Mouse (Mus musculus) stomach, embryonic 16.5 days (tissue): Measurements from ENCODE around the gene Grin2d. TPM values are rescaled to one million over a fixed set of nuclear protein-coding genes. Genes with fewer than 3 reads are reported as not detected.

Experiments
- ATAC-seq: fragments of 200-750 bp; cut with Nextera tagmentation; 2 replicates; pipeline ENCODE4 v1.8.0; 2017; ENCODE audit warnings: moderate number of reproducible peaks, moderate TSS enrichment; ENCODE audit not compliant: insufficient read depth, low FRiP score
- H3K27ac ChIP-seq: fragments of 300-500 bp; sonication (generic); 2 replicates; pipeline ENCODE4 v1.5.1; 2014; ENCODE audit warnings: low read length
- H3K27me3 ChIP-seq: fragments of 300-500 bp; sonication (generic); 2 replicates; pipeline ENCODE4 v1.6.1; 2014; ENCODE audit warnings: low read length, control low read depth, mixed read lengths; ENCODE audit not compliant: control insufficient read depth, insufficient read depth
- H3K36me3 ChIP-seq: fragments of 300-500 bp; sonication (generic); 2 replicates; pipeline ENCODE4 v1.6.1; 2014; ENCODE audit warnings: low read length; ENCODE audit not compliant: control insufficient read depth, insufficient read depth
- H3K4me1 ChIP-seq: fragments of 300-500 bp; sonication (generic); 2 replicates; pipeline ENCODE4 v1.6.1; 2014; ENCODE audit warnings: low read length, control low read depth, mixed read lengths; ENCODE audit not compliant: control insufficient read depth, insufficient read depth
- H3K4me2 ChIP-seq: fragments of 300-500 bp; sonication (generic); 2 replicates; pipeline ENCODE4 v1.6.1; 2014; ENCODE audit warnings: low read depth, low read length, mixed read lengths
- H3K4me3 ChIP-seq: fragments of 300-500 bp; sonication (generic); replicated peaks from 2 replicates; pipeline ENCODE4 v1.5.1; 2014; ENCODE audit warnings: mild to moderate bottlenecking, low read length
- H3K9ac ChIP-seq: fragments of 300-500 bp; sonication (generic); 2 replicates; pipeline ENCODE4 v1.6.1; 2014; ENCODE audit warnings: low read length
- H3K9me3 ChIP-seq: fragments of 300-500 bp; sonication (generic); replicated peaks from 2 replicates; pipeline ENCODE4 v1.6.1; 2016; ENCODE audit warnings: low read length, control low read depth; ENCODE audit not compliant: control insufficient read depth
- WGBS: fragments of 180-500 bp; shearing (Covaris S2); extraction: QIAGEN DNeasy Blood & Tissue Kit; methylation state at CpG from one replicate; pipeline ENCODE4 v1.1.7; 2014; 5-methylcytosine and 5-hydroxymethylcytosine counted together
- polyA plus RNA-seq: library from polyadenylated mRNA; unstranded; fragments of >200 nt; fragmentation: Nextera tagmentation; extraction: Ambion mirVana; gene quantifications from 2 replicates; pipeline ENCODE4 v1.2.1, GENCODE M21; 2015

Grin2d gene
- polyA plus RNA-seq, 1 experiment from 2014 or later = 0.23 TPM

DNA sequence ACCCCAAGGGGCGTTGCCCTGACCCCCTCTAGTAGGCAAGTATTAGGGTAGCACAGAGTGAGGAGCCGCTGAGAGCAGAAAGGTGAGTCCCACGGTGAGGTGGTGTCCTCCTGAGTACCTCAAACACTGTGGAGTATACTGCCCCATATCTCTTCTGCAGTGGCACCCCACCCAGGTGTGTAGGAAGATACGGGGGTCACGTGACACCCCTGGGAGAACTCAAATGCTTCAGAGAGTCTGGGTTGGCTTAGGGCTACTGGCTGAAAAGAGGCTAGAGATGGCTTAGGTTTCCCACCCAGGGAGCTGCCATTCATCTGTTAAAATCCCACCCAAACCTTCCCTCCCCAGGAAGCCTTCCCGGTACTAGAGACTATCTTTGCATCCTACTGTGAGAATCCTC lies 81.2 kb downstream of the Grin2d start:
- peaks cover 10% of the 10 kb centered on the region for H3K27me3 ChIP-seq
- no peak overlapping the region for H3K9ac ChIP-seq
- peaks cover 22% of the 10 kb centered on the region for H3K4me1 ChIP-seq
- H3K27ac ChIP-seq = no peak overlapping the region
- no peak overlapping the region for H3K4me3 ChIP-seq
- H3K36me3 ChIP-seq = no peaks in the 10 kb centered on the region
- no peak overlapping the region for H3K4me2 ChIP-seq
- 52% methylated on average over 6 of the region's 6 CpGs for WGBS
- no peak for ATAC-seq
- no peaks in the 10 kb centered on the region for H3K9me3 ChIP-seq

DNA sequence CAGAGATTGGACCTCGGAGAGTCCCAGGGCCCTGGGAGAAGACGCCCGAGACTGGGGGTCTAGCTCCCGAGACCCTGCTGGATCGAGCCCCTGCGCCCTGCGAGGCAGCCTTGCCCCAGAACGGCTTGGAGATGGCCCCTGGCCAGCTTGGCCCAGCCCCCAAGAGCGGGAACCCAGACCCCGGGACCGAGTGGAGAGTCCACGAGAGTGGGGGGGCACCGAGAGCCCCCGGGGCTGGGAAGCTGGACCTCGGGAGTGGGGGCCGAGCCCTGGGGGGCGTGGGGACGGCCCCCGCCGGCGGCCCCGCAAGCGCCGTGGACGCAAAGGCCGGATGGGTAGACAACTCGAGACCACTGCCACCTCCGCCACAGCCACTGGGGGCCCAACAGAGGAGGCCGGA lies 83.2 kb downstream of the Grin2d start:
- Histone ChIP-seq H3K9ac (no peak overlapping the region), H3K4me3 (no peak overlapping the region), H3K4me2 (no peak overlapping the region), H3K27me3 (peaks cover 10% of the 10 kb centered on the region), H3K36me3 (no peaks in the 10 kb centered on the region), H3K27ac (no peak overlapping the region), H3K9me3 (no peaks in the 10 kb centered on the region), H3K4me1 (peaks cover 14% of the 10 kb centered on the region; the same call in 1 of the 2 replicates)
- ATAC-seq = no peak
- 90% methylated on average over 29 of the region's 29 CpGs for WGBS

DNA sequence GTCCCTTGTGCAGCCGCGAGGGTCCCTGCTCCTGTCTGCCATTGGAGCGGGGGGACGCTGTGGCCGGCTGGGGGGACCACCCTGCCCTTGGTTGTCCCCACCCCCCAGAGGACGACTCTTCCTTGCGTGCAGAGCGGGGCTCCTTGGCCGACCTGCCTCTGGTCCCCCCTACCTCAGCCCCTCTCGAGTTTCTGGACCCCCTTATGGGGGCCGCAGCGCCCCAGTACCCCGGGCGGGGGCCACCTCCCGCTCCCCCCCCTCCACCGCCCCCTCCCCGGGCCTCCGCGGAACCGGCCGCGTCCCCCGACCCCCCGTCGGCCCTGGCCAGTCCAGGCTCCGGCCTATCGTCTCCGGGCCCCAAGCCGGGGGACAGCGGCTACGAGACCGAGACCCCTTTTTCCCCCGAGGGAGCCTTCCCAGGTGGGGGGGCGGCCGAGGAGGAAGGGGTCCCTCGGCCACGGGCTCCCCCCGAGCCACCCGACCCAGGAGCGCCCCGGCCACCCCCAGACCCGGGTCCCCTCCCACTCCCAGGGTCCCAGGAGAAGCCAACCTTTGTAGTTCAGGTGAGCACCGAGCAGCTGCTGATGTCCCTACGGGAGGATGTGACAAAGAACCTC lies 84.1 kb downstream of the Grin2d start:
- 85% methylated on average over 41 of the region's 44 CpGs for WGBS
- ATAC-seq = no peak

DNA sequence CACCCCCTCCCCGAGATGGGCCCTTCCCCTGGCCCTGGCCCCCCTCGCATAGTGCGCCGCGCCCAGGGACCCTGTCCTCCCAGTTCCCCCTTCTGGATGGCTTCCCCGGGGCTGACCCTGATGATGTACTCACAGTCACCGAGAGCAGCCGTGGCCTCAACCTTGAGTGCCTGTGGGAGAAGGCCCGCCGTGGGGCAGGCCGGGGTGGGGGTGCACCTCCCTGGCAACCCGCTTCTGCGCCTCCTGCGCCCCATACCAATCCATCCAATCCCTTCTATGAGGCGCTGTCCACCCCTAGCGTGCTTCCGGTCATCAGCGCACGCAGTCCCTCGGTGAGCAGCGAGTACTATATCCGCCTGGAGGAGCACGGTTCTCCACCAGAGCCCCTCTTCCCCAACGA lies 84.9 kb downstream of the Grin2d start:
- H3K27me3 ChIP-seq = peaks cover 10% of the 10 kb centered on the region
- H3K4me2 ChIP-seq = no peak overlapping the region
- H3K9me3 ChIP-seq = no peaks in the 10 kb centered on the region
- H3K4me1 ChIP-seq = peaks cover 11% of the 10 kb centered on the region; the same call in 1 of the 2 replicates
- no peak overlapping the region for H3K9ac ChIP-seq
- no peak overlapping the region for H3K27ac ChIP-seq
- H3K36me3 ChIP-seq = 0 out of 2 replicates have a peak, but pooled peaks cover 4% of the 10 kb centered on the region
- no peak for ATAC-seq
- no peak overlapping the region for H3K4me3 ChIP-seq
- WGBS = 82% methylated on average over 24 of the region's 24 CpGs

More for the DNA sequence above, 84.1 kb downstream of the Grin2d start:
- no peak overlapping the region for H3K4me2 ChIP-seq
- H3K36me3 ChIP-seq = 0 out of 2 replicates have a peak, but pooled peaks cover 3% of the 10 kb centered on the region
- no peak overlapping the region for H3K4me3 ChIP-seq
- H3K9me3 ChIP-seq = no peaks in the 10 kb centered on the region
- H3K27me3 ChIP-seq = peaks cover 10% of the 10 kb centered on the region
- H3K27ac ChIP-seq = no peak overlapping the region
- peaks cover 14% of the 10 kb centered on the region; the same call in 1 of the 2 replicates for H3K4me1 ChIP-seq
- no peak overlapping the region for H3K9ac ChIP-seq

DNA sequence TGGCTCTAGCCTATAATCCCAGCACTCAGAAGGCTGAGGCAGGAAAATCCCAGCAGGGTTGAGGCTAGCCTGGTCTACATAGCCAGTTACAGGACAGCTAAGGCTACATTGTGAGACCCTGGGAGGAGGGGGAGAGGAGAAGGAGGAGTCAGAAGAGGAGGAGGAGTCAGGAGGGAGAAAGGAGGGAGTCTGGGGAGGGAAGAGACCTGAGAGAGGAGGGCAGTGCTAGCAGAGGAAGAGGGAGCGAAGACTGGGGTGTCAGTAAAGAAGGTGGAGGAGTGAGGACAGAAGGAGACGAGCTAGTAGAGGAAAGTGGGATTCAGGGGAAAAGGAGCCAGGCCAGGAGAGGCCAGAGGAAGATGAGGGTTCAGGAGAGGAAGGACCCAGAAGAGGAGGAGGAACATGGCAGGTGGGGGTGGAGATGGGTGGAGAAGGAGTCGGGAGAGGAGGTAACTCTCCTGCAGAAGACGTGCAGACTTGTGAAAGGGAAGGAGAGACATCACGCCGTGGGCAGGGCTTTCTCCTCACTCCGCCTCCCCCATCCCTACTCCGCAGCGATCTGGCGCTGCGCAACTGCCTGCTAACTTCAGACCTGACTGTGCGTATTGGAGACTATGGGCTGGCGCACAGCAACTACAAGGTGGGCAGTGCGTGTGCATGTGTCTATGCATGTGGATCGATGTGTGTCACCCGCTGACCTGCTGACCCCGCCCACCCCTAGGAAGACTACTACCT lies 86.3 kb downstream of the Grin2d start:
- WGBS = 78% methylated on average over 17 of the region's 17 CpGs
- 0 out of 2 replicates have a peak, but pooled peaks cover 4% of the 10 kb centered on the region for H3K36me3 ChIP-seq

DNA sequence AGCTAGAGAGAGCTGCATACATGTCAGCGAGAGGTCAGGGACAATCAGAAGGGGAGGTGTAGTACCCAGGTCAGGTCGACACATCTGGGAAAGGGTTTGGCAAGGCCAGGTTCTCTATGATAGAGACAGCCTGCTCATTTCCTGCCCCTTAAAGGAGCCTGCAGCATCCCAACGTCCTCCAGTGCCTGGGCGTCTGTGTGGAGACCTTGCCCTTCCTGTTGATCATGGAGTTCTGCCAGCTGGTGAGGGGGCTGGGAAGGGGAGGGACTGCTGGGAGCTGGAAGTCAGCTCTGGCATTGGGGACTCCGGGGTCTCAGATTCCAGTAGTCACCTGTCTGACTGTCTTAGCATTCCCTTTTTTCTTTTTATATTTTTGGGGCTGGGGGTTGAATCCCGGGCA lies 87.5 kb downstream of the Grin2d start:
- H3K9ac ChIP-seq = no peak overlapping the region
- no peak overlapping the region for H3K27ac ChIP-seq
- no peak for ATAC-seq
- no peaks in the 10 kb centered on the region for H3K27me3 ChIP-seq
- H3K36me3 ChIP-seq = 0 out of 2 replicates have a peak, but pooled peaks cover 4% of the 10 kb centered on the region
- H3K4me3 ChIP-seq = no peak overlapping the region
- WGBS = 52% methylated on average over 6 of the region's 6 CpGs
- H3K4me1 ChIP-seq = peaks cover 1% of the 10 kb centered on the region; the same call in 1 of the 2 replicates
- no peak overlapping the region for H3K4me2 ChIP-seq
- no peaks in the 10 kb centered on the region for H3K9me3 ChIP-seq

More for the DNA sequence above, 86.3 kb downstream of the Grin2d start:
- Histone ChIP-seq H3K4me2 (no peak overlapping the region), H3K4me3 (no peak overlapping the region), H3K27me3 (no peaks in the 10 kb centered on the region), H3K9ac (no peak overlapping the region), H3K27ac (no peak overlapping the region), H3K4me1 (no peaks in the 10 kb centered on the region), H3K9me3 (no peaks in the 10 kb centered on the region)
- ATAC-seq = no peak

DNA sequence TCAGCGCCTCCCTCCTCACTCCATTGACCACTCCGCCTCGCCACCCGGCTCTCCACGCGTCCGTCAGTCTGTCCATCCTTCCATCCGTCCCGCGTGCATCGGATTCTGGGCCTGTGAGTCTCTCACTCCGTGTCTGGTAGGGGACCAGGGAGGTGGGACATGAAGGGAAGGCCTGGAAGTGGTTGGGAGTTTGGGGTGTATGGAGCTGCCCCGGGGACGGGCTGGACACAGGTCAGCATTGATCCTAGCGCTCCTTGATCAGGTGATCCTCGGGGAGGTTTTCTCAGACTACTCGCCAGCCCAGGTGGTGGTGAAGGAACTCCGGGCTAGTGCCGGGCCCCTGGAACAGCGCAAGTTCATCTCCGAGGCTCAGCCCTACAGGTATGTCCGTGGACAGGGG lies 90.5 kb downstream of the Grin2d start:
- 0 out of 2 replicates have a peak, but pooled peaks cover 4% of the 10 kb centered on the region for H3K36me3 ChIP-seq
- peaks cover 22% of the 10 kb centered on the region for H3K4me1 ChIP-seq
- no peak for ATAC-seq
- no peaks in the 10 kb centered on the region for H3K9me3 ChIP-seq
- 80% methylated on average over 22 of the region's 22 CpGs for WGBS
- no peak overlapping the region for H3K9ac ChIP-seq
- no peak overlapping the region for H3K4me3 ChIP-seq
- no peak overlapping the region for H3K4me2 ChIP-seq
- H3K27ac ChIP-seq = no peak overlapping the region
- no peaks in the 10 kb centered on the region; the same call in 1 of the 2 replicates for H3K27me3 ChIP-seq

DNA sequence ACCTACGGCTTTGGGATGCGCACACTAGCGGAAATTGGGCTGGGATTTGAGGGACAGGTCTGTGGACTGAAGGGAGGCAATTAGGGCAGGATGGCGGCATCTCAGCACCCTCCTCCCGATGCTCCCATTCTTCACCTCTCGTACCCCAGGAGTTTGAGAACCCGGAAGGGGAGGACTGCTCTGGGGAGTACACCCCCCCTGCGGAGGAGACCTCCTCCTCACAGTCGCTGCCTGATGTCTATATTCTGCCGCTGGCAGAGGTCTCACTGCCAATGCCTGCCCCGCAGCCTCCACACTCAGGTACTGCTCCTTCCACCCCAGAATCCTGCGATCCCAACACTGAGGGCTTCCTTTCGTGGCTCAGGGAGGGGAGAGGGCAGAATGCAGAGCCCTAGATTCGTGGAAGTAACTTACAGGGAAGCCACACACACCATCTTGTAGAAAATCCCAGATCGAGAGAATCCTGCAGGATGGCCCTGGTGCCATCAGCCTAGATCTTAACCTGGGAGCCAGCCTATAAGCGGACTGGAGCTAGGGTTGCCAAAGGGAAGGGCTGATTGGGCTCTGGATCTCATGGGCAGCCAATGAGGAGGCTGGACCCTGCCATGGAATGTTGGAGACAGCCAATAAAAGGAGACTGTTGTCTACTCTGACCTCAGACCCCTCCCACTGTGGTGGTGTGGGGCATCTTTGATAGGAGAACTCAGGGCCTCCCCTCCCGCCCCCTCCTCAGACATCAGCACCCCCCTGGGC lies 91.3 kb downstream of the Grin2d start:
- WGBS = 12% methylated on average over 17 of the region's 17 CpGs
- peak; percentile 21; the same call in 1 of the 2 replicates for ATAC-seq
- no peaks in the 10 kb centered on the region for H3K9me3 ChIP-seq
- 0 out of 2 replicates have a peak, but pooled peaks cover 4% of the 10 kb centered on the region for H3K36me3 ChIP-seq
- no peak overlapping the region; the same call in 1 of the 2 replicates for H3K9ac ChIP-seq
- H3K4me3 ChIP-seq = peak overlapping the region; percentile 52
- H3K4me2 ChIP-seq = peak overlapping the region; percentile 78
- peaks cover 7% of the 10 kb centered on the region; the same call in 1 of the 2 replicates for H3K27me3 ChIP-seq
- peaks cover 22% of the 10 kb centered on the region for H3K4me1 ChIP-seq
- H3K27ac ChIP-seq = no peak overlapping the region
